Mouse (Mus musculus): ENCODE results near the gene Camk1d. TPM values are rescaled to one million over a fixed set of nuclear protein-coding genes. Genes with fewer than 3 reads are reported as not detected.

Camk1d gene
- polyA plus RNA-seq, 1 experiment = 7.3 TPM

DNA sequence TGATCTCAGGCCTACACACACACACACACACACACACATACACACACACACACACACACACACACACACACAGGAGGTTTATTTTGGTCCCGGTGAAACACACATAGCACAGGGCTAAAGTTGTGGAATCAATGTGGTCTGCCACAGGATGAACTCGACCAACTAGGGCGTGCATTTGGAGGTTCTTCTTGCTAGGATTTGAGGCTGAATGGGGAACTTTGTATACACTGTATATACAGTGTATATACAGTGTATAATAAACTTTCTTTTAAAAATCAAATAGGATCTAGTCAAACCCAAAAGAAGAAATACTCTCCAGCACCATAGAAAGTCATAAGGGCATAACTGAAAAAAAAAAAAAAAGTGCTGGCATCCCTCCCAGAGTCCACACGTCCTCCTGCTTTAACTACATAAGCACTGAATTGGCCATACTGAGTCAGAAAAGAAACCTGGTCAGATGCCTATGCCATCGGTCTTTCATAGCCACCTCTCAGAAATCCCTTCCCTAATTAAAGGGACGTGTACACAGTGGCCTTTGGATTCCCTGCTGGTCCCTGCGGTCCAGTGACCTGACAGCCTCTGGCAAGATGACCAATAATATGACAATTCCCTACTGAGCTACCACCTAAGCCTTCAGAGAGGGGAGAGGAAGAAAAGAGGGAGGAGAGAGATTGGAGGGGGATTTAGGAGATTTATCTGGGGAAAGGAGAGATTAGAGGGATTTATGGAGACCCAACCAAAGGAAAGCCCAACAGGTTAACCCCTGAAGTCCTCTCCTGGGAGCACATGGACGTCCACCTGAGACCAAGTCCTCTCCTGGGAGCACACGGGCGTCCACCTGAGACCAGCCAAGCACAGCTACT, 6.2 kb downstream of the Camk1d start:
- TF ChIP-seq POLR2A (IDR thresholded peaks at IDR 0.05; ENCODE audit: borderline replicate concordance, extremely low read depth, insufficient read depth, insufficient read length, poor library complexity, severe bottlenecking) (no peak), CTCF (IDR thresholded peaks at IDR 0.05; ENCODE audit: borderline replicate concordance, extremely low read depth, insufficient read depth, insufficient read length) (no peak)
- no peak for DNase-seq (ENCODE audit: low read depth)

- DNase-seq (ENCODE audit: low read depth) = no peak
- TF ChIP-seq CTCF (IDR thresholded peaks at IDR 0.05; ENCODE audit: borderline replicate concordance, extremely low read depth, insufficient read depth, insufficient read length) (no peak), POLR2A (IDR thresholded peaks at IDR 0.05; ENCODE audit: borderline replicate concordance, extremely low read depth, insufficient read depth, insufficient read length, poor library complexity, severe bottlenecking) (no peak)
Measured at GRCm38 (mm10) chr2:5706618-5707017, 7.7 kb downstream of the Camk1d start.

DNA sequence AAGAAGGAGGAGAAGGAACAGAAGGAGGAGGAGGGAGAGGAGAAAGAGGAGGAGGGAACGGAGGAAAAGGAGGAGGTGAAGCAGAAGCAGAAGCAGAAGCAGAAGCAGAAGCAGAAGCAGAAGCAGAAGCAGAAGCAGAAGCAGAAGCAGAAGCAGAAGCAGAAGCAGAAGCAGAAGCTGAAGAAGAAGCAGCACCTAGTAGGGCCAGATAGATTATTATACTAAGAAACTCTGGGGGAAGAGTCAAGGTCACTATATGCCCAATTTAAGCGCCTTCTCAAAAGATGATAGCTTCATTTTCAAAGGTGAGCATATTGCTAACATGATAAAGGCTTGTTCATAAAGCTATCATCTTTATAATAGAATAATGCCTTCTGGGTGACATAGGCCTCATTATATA, 11.9 kb downstream of the Camk1d start:
- no peak for DNase-seq (ENCODE audit: low read depth)
- TF ChIP-seq POLR2A (IDR thresholded peaks at IDR 0.05; ENCODE audit: borderline replicate concordance, extremely low read depth, insufficient read depth, insufficient read length, poor library complexity, severe bottlenecking) (no peak), CTCF (IDR thresholded peaks at IDR 0.05; ENCODE audit: borderline replicate concordance, extremely low read depth, insufficient read depth, insufficient read length) (no peak)

- TF ChIP-seq CTCF (IDR thresholded peaks at IDR 0.05; ENCODE audit: borderline replicate concordance, extremely low read depth, insufficient read depth, insufficient read length) = no peak
- TF ChIP-seq POLR2A (IDR thresholded peaks at IDR 0.05; ENCODE audit: borderline replicate concordance, extremely low read depth, insufficient read depth, insufficient read length, poor library complexity, severe bottlenecking) = no peak
- no peak for DNase-seq (ENCODE audit: low read depth)
Measured at GRCm38 (mm10) chr2:5700931-5701330, 13.4 kb downstream of the Camk1d start.

DNA sequence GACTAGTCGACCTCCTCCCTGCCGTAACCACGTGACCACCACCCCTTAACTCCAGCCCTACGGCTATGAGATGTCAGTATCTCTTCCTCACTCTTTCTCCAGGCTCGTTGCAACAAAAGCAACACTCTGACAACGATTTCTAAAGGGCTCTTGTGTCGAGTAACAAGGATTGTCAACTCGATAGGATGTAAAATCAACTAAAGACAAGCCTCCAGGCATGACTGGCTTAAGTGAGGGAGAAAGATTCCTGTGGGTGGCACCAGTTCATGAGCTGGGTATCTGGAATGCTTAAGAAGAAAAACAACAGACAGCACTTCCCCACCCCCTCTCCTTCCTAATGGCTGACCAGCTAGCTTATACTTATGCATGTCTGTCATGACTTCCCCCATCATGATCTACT, 15.9 kb downstream of the Camk1d start:
- no peak for DNase-seq (ENCODE audit: low read depth)
- no peak for TF ChIP-seq POLR2A (IDR thresholded peaks at IDR 0.05; ENCODE audit: borderline replicate concordance, extremely low read depth, insufficient read depth, insufficient read length, poor library complexity, severe bottlenecking)
- TF ChIP-seq CTCF (IDR thresholded peaks at IDR 0.05; ENCODE audit: borderline replicate concordance, extremely low read depth, insufficient read depth, insufficient read length) = no peak

DNA sequence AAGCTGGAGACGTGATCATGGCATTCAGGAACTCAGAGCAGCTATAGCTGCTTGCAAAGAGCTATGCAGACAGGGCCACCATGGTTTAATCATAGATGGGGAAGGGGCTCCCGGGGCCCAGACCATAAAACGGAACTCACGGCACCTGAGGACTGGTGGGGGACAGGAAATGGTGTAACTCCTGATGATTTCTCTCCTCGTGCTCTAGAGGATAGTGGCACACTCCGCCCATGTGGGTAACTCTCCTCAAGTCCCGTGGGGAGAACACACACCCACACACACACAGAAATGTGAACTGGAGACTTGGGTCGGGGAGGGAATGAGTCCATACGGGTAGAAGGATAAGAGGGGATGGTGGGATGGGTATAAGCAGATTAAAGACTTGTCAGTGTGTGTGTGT, 20.2 kb downstream of the Camk1d start:
- no peak for DNase-seq (ENCODE audit: low read depth)
- TF ChIP-seq CTCF (IDR thresholded peaks at IDR 0.05; ENCODE audit: borderline replicate concordance, extremely low read depth, insufficient read depth, insufficient read length) (no peak), POLR2A (IDR thresholded peaks at IDR 0.05; ENCODE audit: borderline replicate concordance, extremely low read depth, insufficient read depth, insufficient read length, poor library complexity, severe bottlenecking) (no peak)

DNA sequence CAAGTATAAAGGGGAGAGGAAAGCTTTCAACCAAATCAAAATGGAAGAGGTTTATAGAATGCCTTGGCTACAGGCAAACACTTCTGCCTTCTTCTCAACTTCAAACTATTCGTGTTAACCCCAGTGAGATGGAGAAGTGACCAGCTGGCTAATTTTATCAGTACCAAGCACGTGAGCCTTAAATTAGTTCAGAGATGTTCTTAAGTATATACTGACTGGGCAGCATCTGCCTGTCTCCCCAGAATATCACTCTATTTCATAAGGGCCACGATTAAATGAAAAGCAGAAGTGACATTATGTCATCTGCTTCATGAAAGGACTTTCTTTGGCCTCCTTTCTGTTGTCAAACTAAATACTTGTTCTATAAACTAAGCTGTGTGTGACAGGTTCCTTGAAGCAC, 22.6 kb downstream of the Camk1d start:
- no peak for TF ChIP-seq CTCF (IDR thresholded peaks at IDR 0.05; ENCODE audit: borderline replicate concordance, extremely low read depth, insufficient read depth, insufficient read length)
- no peak for TF ChIP-seq POLR2A (IDR thresholded peaks at IDR 0.05; ENCODE audit: borderline replicate concordance, extremely low read depth, insufficient read depth, insufficient read length, poor library complexity, severe bottlenecking)
- no peak for DNase-seq (ENCODE audit: low read depth)

GRCm38 (mm10) chr2:5683366-5683765, 30.9 kb downstream of the Camk1d start:
- TF ChIP-seq CTCF (IDR thresholded peaks at IDR 0.05; ENCODE audit: borderline replicate concordance, extremely low read depth, insufficient read depth, insufficient read length) (no peak), POLR2A (IDR thresholded peaks at IDR 0.05; ENCODE audit: borderline replicate concordance, extremely low read depth, insufficient read depth, insufficient read length, poor library complexity, severe bottlenecking) (no peak)

GRCm38 (mm10) chr2:5681909-5682308, 32.4 kb downstream of the Camk1d start:
- DNase-seq (ENCODE audit: low read depth) = no peak
- TF ChIP-seq POLR2A (IDR thresholded peaks at IDR 0.05; ENCODE audit: borderline replicate concordance, extremely low read depth, insufficient read depth, insufficient read length, poor library complexity, severe bottlenecking) (no peak), CTCF (IDR thresholded peaks at IDR 0.05; ENCODE audit: borderline replicate concordance, extremely low read depth, insufficient read depth, insufficient read length) (no peak)

More at GRCm38 (mm10) chr2:5683366-5683765, 30.9 kb downstream of the Camk1d start:
- no peak for DNase-seq (ENCODE audit: low read depth)

DNA sequence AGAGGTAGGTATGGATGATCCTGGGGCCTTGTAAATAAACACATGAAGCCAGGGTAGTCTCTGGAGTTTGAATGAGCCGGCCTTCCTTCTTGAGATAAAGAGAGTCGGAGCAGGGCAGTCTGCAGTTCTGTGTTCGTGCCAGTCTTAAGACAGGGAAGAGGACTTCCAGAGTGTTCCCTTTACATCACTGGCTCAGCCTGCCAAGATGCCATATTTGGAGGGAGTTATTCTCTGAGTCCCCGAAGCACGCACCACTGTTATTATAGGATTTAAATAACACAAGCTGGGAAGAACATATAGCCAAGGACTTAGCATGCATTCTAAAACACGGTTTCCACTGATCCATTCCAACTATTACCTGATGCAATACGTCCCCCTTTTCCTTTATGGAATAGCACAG, 33.0 kb downstream of the Camk1d start:
- no peak for TF ChIP-seq POLR2A (IDR thresholded peaks at IDR 0.05; ENCODE audit: borderline replicate concordance, extremely low read depth, insufficient read depth, insufficient read length, poor library complexity, severe bottlenecking)
- no peak for TF ChIP-seq CTCF (IDR thresholded peaks at IDR 0.05; ENCODE audit: borderline replicate concordance, extremely low read depth, insufficient read depth, insufficient read length)
- DNase-seq (ENCODE audit: low read depth) = peak; percentile 12

- TF ChIP-seq CTCF (IDR thresholded peaks at IDR 0.05; ENCODE audit: borderline replicate concordance, extremely low read depth, insufficient read depth, insufficient read length) = no peak
- no peak for TF ChIP-seq POLR2A (IDR thresholded peaks at IDR 0.05; ENCODE audit: borderline replicate concordance, extremely low read depth, insufficient read depth, insufficient read length, poor library complexity, severe bottlenecking)
- no peak for DNase-seq (ENCODE audit: low read depth)
Measured at GRCm38 (mm10) chr2:5679055-5679454, 35.3 kb downstream of the Camk1d start.

DNA sequence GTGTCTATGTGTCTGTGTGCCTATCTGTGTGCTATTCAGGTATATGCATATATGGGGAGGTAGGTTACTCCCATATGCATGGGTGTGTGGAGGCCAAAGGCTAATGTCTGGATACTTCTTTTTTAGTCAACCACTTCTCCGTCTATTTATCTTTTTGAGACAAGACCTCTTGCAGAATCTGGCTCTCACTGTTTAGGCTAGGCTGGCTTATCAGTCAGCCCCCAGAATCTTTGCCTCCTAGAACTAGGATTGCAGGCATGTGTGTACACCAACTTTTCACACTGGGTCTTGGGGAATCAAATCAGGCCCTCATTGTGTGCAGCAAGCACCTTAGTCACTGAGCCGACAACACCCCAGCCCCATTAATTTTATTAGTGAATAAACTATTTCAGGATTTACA, 36.8 kb downstream of the Camk1d start:
- TF ChIP-seq CTCF (IDR thresholded peaks at IDR 0.05; ENCODE audit: borderline replicate concordance, extremely low read depth, insufficient read depth, insufficient read length) (no peak), POLR2A (IDR thresholded peaks at IDR 0.05; ENCODE audit: borderline replicate concordance, extremely low read depth, insufficient read depth, insufficient read length, poor library complexity, severe bottlenecking) (no peak)
- DNase-seq (ENCODE audit: low read depth) = no peak
